Mouse (Mus musculus) lung, postnatal 25 days (tissue): ENCODE measurements around the gene Prpf40b.

ENCODE experiments used
- DNase-seq: peaks from one replicate; pipeline ENCODE4 v3.0.0; 2022; ENCODE audit warnings: low spot score

Gene Prpf40b

GRCm38 (mm10) chr15:99332921-99333675 lies 38.2 kb downstream of the Prpf40b start:
- peak; percentile 93 for DNase-seq

- no peak for DNase-seq
Measured at GRCm38 (mm10) chr15:99333676-99334065, 38.8 kb downstream of the Prpf40b start.

- no peak for DNase-seq
Measured at GRCm38 (mm10) chr15:99334500-99334899, 39.6 kb downstream of the Prpf40b start.

- no peak for DNase-seq
Measured at GRCm38 (mm10) chr15:99335801-99336320, 41.0 kb downstream of the Prpf40b start.

GRCm38 (mm10) chr15:99338916-99339315 lies 44.0 kb downstream of the Prpf40b start:
- no peak for DNase-seq

GRCm38 (mm10) chr15:99339669-99340068 lies 44.8 kb downstream of the Prpf40b start:
- DNase-seq: no peak

GRCm38 (mm10) chr15:99341102-99341501 lies 46.2 kb downstream of the Prpf40b start:
- peak; percentile 58 for DNase-seq

- DNase-seq: no peak
Measured at GRCm38 (mm10) chr15:99342194-99342981, 47.5 kb downstream of the Prpf40b start.

GRCm38 (mm10) chr15:99343414-99344147 lies 48.7 kb downstream of the Prpf40b start:
- DNase-seq: peak; percentile 62

- no peak for DNase-seq
Measured at GRCm38 (mm10) chr15:99344148-99344870, 49.4 kb downstream of the Prpf40b start.

- DNase-seq: no peak
Measured at GRCm38 (mm10) chr15:99344961-99345360, 50.1 kb downstream of the Prpf40b start.

- no peak for DNase-seq
Measured at GRCm38 (mm10) chr15:99351610-99352009, 56.7 kb downstream of the Prpf40b start.

GRCm38 (mm10) chr15:99352306-99352705 lies 57.4 kb downstream of the Prpf40b start:
- no peak for DNase-seq

GRCm38 (mm10) chr15:99355660-99356059 lies 60.8 kb downstream of the Prpf40b start:
- DNase-seq: no peak

- DNase-seq: no peak
Measured at GRCm38 (mm10) chr15:99356462-99356861, 61.6 kb downstream of the Prpf40b start.

GRCm38 (mm10) chr15:99358952-99359351 lies 64.1 kb downstream of the Prpf40b start:
- no peak for DNase-seq

- no peak for DNase-seq
Measured at GRCm38 (mm10) chr15:99364022-99364530, 69.2 kb downstream of the Prpf40b start.

GRCm38 (mm10) chr15:99364921-99365320 lies 70.0 kb downstream of the Prpf40b start:
- no peak for DNase-seq
